Mouse (Mus musculus) adrenal gland, adult 18-20 months (tissue): ENCODE results near the gene Grm5. TPM values are rescaled to one million over a fixed set of nuclear protein-coding genes. Genes with fewer than 3 reads are reported as not detected.

Experiments
- DNase-seq, 2 experiments: peaks; one replicate each; pipeline ENCODE4 v3.0.0; 2021 to 2022; ENCODE audit warnings: low spot score in 2 of 2
- total RNA-seq, 2 experiments: library from RNA; stranded (reverse); gene quantifications; 1 replicate in 1 of 2; 2 replicates in 1 of 2; pipeline ENCODE4 v1.2.3; 2021

The Grm5 gene
- total RNA-seq, 2 experiments from 2014 or later: not detected

GRCm38 (mm10) chr7:88159542-88160241 lies 575.7 kb downstream of the Grm5 start:
- DNase-seq: no peak

- no peak for DNase-seq
These were observed 577.6 kb downstream of the Grm5 start for GRCm38 (mm10) chr7:88161586-88161985.

Other genes with a start within 250 kb of the Grm5 start
- gene Tyr, start 90.7 kb upstream of the Grm5 start, total RNA-seq: not detected